Mouse (Mus musculus) hindbrain, embryonic 10.5 days (tissue): ENCODE data around the gene Mbtps1. TPM values are rescaled to one million over a fixed set of nuclear protein-coding genes. Genes with fewer than 3 reads are reported as not detected.

ENCODE experiments used
- DNase-seq: peaks from one replicate; pipeline ENCODE4 v3.0.0-alpha.2; 2017; ENCODE audit warnings: low spot score
- H3K27ac ChIP-seq: fragments of 300-500 bp; sonication (generic); 2 replicates; pipeline ENCODE4 v1.5.1; 2016; ENCODE audit warnings: mild to moderate bottlenecking, moderate library complexity
- H3K27me3 ChIP-seq: fragments of 300-500 bp; sonication (generic); 2 replicates; pipeline ENCODE4 v1.6.1; 2016; ENCODE audit warnings: mild to moderate bottlenecking; ENCODE audit not compliant: poor library complexity, insufficient read depth, severe bottlenecking
- H3K36me3 ChIP-seq: fragments of 300-500 bp; sonication (generic); 2 replicates; pipeline ENCODE4 v1.6.1; 2016; ENCODE audit warnings: mild to moderate bottlenecking, moderate library complexity
- H3K4me1 ChIP-seq: fragments of 300-500 bp; sonication (generic); replicated peaks from 2 replicates; pipeline ENCODE4 v1.6.1; 2016; ENCODE audit warnings: mild to moderate bottlenecking
- H3K4me3 ChIP-seq: fragments of 300-500 bp; sonication (generic); 2 replicates; pipeline ENCODE4 v1.5.1; 2016; ENCODE audit warnings: mild to moderate bottlenecking, moderate library complexity
- H3K9me3 ChIP-seq: fragments of 300-500 bp; sonication (generic); 2 replicates; pipeline ENCODE4 v1.6.1; 2016; ENCODE audit warnings: mild to moderate bottlenecking, moderate library complexity
- WGBS: fragments of 180-500 bp; shearing (Covaris S2); methylation state at CpG from one replicate; pipeline ENCODE4 v1.1.7; 2016; 5-methylcytosine and 5-hydroxymethylcytosine counted together
- polyA plus RNA-seq: library from polyadenylated mRNA; unstranded; fragments of >200 nt; fragmentation: Nextera tagmentation; extraction: Ambion mirVana; gene quantifications from 2 replicates; pipeline ENCODE4 v1.2.1, GENCODE M21; 2016

The Mbtps1 gene
- polyA plus RNA-seq, 1 experiment from 2014 or later, result 104 TPM

DNA sequence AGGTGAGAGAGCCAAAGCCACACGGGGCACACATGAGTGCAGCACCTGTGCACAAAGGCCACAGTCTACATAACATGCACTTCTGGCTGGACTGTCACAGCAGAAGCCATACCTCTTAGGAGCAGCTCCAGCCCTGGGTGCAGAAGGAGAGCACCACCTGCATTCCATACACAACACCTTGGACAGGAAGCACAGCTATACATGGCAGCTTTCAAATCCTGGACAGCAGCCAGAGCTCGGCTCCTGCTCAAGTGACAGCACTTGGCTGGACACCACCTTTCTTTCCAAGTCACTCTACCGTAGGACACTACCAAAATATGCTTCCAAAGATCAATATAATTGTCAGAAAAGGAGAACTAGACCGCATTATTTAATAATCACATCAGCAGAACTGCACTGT lies 45.1 kb downstream of the Mbtps1 start:
- H3K27me3 ChIP-seq, result no peaks in the 10 kb centered on the region
- DNase-seq, result no peak
- 95% methylated on average over 4 of the region's 4 CpGs for WGBS
- H3K4me3 ChIP-seq, result no peak overlapping the region
- no peak overlapping the region for H3K27ac ChIP-seq
- peaks cover 100% of the 10 kb centered on the region for H3K36me3 ChIP-seq
- no peaks in the 10 kb centered on the region for H3K9me3 ChIP-seq
- H3K4me1 ChIP-seq, result no peaks in the 10 kb centered on the region

DNA sequence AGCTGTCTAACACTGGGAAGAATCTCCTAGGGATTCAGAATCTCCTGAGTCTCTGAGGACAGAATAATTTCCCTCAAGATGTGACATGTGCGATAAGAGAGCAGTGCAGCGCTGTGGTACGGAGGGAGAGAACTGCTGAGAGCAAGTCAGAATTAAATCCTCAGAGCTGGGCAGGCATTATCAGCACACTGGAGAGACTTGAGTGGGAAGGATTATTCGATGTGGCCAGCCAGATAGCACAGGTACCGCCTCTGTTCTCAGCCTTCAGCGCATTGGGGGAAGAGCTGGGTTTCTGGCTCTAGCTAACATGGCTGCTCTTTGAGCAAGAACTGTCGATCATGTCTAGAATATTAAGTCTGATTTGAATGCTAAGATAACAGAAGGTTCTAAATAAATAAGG lies 46.8 kb downstream of the Mbtps1 start:
- H3K9me3 ChIP-seq, result no peaks in the 10 kb centered on the region
- no peak for DNase-seq
- WGBS, result 94% methylated on average over 7 of the region's 7 CpGs
- H3K4me1 ChIP-seq, result no peaks in the 10 kb centered on the region
- H3K4me3 ChIP-seq, result no peak overlapping the region
- peaks cover 97% of the 10 kb centered on the region for H3K36me3 ChIP-seq
- H3K27me3 ChIP-seq, result no peaks in the 10 kb centered on the region
- H3K27ac ChIP-seq, result no peak overlapping the region

DNA sequence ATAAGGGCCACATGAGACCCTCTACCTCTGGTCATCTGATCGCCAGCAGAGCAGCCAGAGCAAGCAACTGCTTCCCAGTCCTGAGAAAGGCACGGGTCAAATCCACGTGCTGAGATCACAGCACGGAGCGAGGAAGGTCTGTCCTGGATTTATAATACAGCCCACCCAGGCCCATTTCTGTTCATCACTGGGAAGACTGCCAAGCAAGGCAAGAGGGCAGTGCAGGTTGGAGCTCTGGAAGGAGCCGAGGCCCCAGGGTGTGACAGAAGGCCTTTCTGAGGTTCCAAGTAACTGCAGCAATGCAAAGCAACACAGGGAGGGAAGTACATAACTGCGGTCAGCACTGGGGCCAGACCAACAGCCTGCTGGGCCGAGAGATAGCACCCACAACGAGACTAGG lies 48.1 kb downstream of the Mbtps1 start:
- WGBS, result 95% methylated on average over 9 of the region's 9 CpGs
- DNase-seq, result no peak
- Histone ChIP-seq H3K4me1 (peaks cover 4% of the 10 kb centered on the region; the same call in 1 of the 2 replicates), H3K9me3 (no peaks in the 10 kb centered on the region), H3K4me3 (no peak overlapping the region), H3K27me3 (no peaks in the 10 kb centered on the region), H3K27ac (no peak overlapping the region), H3K36me3 (peaks cover 97% of the 10 kb centered on the region)

DNA sequence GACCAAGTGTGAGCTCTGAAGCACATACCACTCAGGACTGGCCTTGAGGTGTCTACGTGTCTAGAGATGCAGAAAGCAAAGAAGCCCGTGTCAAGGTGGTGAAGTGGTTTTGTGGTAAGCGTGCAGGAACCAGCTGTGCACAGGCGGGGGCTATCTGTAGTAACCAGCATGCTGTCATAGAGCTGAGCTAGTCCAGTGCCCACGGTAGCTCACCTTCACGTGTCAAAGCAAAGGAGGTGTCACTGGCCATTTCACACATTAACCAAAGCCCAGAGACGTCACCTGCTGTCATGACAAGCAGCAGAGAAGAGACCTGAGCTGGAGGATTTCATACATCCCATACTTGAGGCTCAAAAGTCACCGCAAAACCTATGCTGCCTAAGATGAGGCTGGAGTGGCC lies 52.4 kb downstream of the Mbtps1 start:
- 0 out of 2 replicates have a peak, but pooled peaks cover 2% of the 10 kb centered on the region for H3K27me3 ChIP-seq
- H3K4me3 ChIP-seq, result no peak overlapping the region
- no peak for DNase-seq
- 92% methylated on average over 8 of the region's 8 CpGs for WGBS
- H3K27ac ChIP-seq, result no peak overlapping the region
- peaks cover 57% of the 10 kb centered on the region for H3K36me3 ChIP-seq
- peaks cover 42% of the 10 kb centered on the region for H3K4me1 ChIP-seq
- H3K9me3 ChIP-seq, result no peaks in the 10 kb centered on the region

DNA sequence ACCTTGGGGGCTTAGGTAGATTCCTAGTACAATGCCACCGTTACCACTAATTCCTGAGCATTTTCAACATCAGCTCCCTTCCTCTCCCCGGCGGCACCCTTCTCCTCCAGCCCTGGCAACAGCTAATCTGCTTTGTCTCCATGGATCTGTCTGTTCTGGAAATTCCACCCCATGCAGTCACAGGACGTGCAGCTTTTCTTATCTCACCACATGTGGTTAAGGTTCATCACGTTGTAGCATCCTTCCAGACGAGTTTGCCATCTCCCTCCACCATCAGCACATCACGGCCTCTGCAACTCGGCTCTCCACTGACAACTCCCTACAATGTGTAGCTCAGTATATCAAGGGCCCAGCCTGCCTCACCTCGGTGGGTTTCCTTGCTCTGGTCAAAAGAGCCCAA lies 53.0 kb downstream of the Mbtps1 start:
- H3K36me3 ChIP-seq, result peaks cover 51% of the 10 kb centered on the region
- no peak overlapping the region for H3K4me3 ChIP-seq
- 0 out of 2 replicates have a peak, but pooled peaks cover 5% of the 10 kb centered on the region for H3K27me3 ChIP-seq
- WGBS, result 46% methylated on average over 9 of the region's 9 CpGs
- H3K9me3 ChIP-seq, result no peaks in the 10 kb centered on the region
- no peak for DNase-seq
- H3K4me1 ChIP-seq, result peaks cover 47% of the 10 kb centered on the region
- H3K27ac ChIP-seq, result no peak overlapping the region

DNA sequence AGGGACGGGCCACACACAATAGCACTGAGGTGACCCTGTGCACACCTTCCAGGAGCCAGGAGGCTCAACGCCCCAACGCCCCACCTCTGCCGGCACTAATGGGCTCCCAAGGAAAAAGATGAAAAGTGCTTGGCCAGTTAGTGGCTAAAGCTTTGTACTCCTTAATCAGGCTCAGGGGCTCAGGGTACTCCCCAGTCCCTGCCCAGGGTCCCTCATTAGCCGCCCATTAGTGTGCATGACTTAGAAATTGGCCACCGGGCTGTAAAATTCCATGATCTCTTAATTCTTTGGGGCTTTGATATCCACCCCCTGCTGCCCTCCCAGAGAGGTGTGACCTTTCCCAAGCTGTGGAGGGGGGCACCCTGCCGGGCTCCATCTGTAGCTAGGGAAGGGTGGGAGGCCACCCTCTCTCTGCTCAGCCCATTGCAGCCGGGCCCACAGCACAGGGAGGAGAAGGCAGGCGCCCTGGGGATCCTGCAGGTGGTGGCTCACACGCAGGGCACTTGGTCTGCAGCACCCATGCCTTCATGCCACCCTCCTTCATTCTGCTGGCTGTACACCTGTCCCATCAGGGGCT lies 55.3 kb downstream of the Mbtps1 start:
- peaks cover 50% of the 10 kb centered on the region for H3K4me1 ChIP-seq
- no peak overlapping the region for H3K27ac ChIP-seq
- H3K4me3 ChIP-seq, result no peak overlapping the region
- H3K9me3 ChIP-seq, result no peaks in the 10 kb centered on the region
- DNase-seq, result no peak
- 46% methylated on average over 10 of the region's 10 CpGs for WGBS
- H3K27me3 ChIP-seq, result 0 out of 2 replicates have a peak, but pooled peaks cover 5% of the 10 kb centered on the region
- peaks cover 28% of the 10 kb centered on the region for H3K36me3 ChIP-seq

DNA sequence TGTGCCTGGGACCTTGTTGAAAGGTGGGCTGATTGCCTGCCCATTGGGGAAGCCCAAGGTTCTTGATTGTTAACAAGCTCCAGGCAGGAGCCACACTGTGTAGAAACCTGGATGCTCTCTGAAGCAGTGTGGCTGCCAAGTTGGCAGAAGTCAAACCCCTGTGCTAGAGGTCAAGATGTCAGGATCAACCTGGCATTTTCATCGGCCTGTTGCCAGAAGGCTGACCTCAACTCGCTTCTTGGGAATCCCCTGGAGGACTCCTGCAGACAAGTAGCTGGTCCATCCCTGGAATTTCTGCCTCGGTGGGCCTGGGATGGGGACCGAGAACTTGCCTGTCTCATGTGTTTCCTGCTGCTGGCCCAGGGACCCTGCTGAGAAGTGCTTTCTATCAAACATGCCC lies 56.4 kb downstream of the Mbtps1 start:
- Histone ChIP-seq H3K4me1 (peaks cover 58% of the 10 kb centered on the region), H3K27me3 (0 out of 2 replicates have a peak, but pooled peaks cover 5% of the 10 kb centered on the region), H3K27ac (peak overlapping the region; percentile 40; the same call in 1 of the 2 replicates), H3K4me3 (no peak overlapping the region), H3K9me3 (no peaks in the 10 kb centered on the region), H3K36me3 (peaks cover 18% of the 10 kb centered on the region)
- DNase-seq, result no peak
- 55% methylated on average over 4 of the region's 4 CpGs for WGBS

DNA sequence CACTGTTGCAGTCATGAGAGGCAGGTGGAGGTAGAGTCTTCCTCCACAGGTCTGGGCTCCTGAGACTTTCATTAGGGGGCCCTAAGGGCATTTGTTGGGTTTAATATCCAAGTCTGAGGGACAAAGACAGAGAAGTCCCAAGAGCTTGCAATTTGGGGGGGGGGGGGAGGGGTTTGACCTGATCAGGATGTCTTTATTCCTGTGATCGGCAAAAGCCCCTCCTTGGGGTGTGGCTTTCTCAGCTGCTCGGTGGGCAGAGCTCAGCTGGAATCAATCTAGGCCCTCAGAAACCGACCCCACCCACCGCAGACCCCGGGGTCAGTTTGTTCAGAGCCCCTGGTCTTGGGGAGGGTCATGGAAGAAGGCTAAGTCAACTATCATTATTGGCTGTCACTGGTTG lies 56.9 kb downstream of the Mbtps1 start, which contains the start of gene Slc38a8:
TSS of gene Slc38a8 (minus strand) at position 101 of the 400 bp plus-strand sequence.
- no peaks in the 10 kb centered on the region for H3K9me3 ChIP-seq
- H3K4me1 ChIP-seq, result peaks cover 62% of the 10 kb centered on the region
- 58% methylated on average over 5 of the region's 5 CpGs for WGBS
- 0 out of 2 replicates have a peak, but pooled peaks cover 5% of the 10 kb centered on the region for H3K27me3 ChIP-seq
- H3K4me3 ChIP-seq, result no peak within 1 kb of the TSS
- H3K27ac ChIP-seq, result peak within 1 kb of the TSS; percentile 40
- DNase-seq, result no peak
- H3K36me3 ChIP-seq, result peaks cover 15% of the 10 kb centered on the region

DNA sequence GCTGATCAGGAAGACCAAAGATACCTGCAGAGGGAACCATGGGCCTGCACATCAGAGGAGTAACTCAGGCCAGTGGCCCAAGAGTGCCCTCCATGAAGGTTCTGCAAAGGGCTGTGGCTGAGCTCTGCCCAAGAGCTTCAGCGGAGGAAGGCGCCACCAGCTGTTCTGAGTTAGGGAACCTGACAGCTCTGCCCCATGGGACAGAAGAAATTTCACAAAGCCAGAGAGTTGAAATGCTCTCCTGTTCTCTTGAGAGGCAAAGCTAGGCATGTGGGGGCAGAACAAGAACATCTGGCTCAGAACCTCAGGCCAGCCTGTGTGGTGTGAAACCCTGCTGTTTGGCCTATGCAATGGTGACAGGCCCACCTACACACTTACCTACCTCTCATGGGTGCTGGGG lies 58.7 kb downstream of the Mbtps1 start:
- no peak overlapping the region for H3K27ac ChIP-seq

DNA sequence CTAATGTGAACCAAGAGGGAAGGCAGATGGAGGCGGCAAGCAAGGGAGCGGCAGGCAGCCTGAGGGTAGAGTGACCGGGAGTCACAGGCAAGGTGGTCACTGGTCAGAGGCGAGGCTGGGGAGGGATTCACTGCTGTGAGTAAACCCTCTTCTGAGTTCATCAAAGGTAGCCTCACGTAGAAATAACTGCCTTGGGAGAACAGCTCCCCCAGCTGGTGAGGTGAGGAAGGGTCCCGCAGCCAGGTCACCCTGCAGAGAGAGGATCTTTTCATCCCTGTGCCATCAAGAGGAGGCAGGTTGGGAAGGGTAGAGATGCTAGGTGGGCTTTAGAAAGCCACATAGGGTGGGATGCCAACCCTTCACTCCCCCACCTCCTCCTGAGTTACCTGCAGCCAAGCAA lies 61.7 kb downstream of the Mbtps1 start:
- H3K36me3 ChIP-seq, result no peaks in the 10 kb centered on the region
- 25% methylated on average over 6 of the region's 6 CpGs for WGBS
- peaks cover 45% of the 10 kb centered on the region for H3K4me1 ChIP-seq
- DNase-seq, result peak; percentile 36
- peak overlapping the region; percentile 35; the same call in 1 of the 2 replicates for H3K27ac ChIP-seq
- H3K27me3 ChIP-seq, result peaks cover 21% of the 10 kb centered on the region
- no peak overlapping the region for H3K4me3 ChIP-seq
- H3K9me3 ChIP-seq, result no peaks in the 10 kb centered on the region

More for the DNA sequence above, 58.7 kb downstream of the Mbtps1 start:
- DNase-seq, result no peak
- H3K4me3 ChIP-seq, result no peak overlapping the region
- no peaks in the 10 kb centered on the region for H3K9me3 ChIP-seq
- peaks cover 54% of the 10 kb centered on the region for H3K4me1 ChIP-seq
- H3K27me3 ChIP-seq, result peaks cover 10% of the 10 kb centered on the region; the same call in 1 of the 2 replicates
- H3K36me3 ChIP-seq, result no peaks in the 10 kb centered on the region
- WGBS, result 78% methylated on average over 2 of the region's 2 CpGs

DNA sequence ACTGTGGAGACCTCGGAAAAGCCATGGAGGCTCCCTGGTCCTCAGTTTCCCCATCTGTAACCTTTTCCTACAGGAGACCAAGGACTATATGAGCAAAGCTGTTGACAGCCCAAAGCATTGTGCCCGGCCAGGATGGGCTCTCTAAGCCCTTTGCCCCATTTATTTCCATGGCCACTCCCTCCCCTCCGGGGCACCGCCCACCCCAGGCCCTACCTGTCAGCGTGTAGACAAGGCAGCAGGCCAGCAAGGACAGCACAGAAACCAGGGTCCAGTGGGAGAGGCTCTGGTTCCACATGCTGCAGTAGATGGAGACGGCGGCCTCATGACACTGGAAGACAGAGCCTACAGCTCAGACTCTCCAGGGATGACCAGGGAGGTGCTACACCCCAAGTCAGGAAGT lies 71.4 kb downstream of the Mbtps1 start:
- Histone ChIP-seq H3K4me3 (no peak overlapping the region), H3K4me1 (peaks cover 19% of the 10 kb centered on the region), H3K27ac (no peak overlapping the region), H3K36me3 (no peaks in the 10 kb centered on the region), H3K9me3 (no peaks in the 10 kb centered on the region), H3K27me3 (peaks cover 19% of the 10 kb centered on the region)
- DNase-seq, result no peak
- 75% methylated on average over 7 of the region's 7 CpGs for WGBS

DNA sequence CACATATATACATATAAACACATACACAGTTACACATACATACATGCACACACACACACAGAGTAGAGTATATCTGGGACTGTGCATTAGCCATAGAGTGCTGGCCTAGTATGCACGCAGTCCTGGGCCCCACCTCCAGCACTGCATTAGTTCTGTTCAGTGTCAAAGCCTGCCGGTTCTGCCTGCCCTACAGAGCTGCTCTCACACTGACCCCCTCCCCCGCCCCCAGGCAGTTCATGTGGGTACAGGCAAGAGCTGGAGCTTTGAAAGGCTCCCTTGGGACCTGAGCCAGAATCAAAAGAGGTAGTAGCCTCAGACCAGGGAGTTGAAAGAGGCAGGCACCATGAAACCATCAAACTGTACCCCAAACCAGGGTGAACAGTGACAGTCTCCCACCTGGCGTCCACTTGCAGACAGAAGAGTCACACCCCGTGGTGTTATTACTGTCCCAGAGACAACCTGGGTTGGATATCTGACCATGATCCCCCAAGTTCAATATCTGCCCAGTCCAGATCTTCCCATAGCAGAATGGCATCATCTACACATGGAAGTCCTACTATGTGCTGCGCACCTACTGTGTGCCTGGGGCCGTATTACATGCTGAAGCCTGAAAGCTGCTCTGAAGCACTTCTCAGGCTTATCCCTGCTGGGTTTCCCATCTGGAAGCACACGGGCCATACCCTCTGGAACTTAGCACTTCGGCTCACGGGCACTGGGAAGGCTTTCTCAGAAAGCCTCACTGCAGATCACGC lies 74.2 kb downstream of the Mbtps1 start:
- DNase-seq, result no peak
- H3K27me3 ChIP-seq, result peaks cover 4% of the 10 kb centered on the region; the same call in 1 of the 2 replicates
- WGBS, result 86% methylated on average over 11 of the region's 11 CpGs
- no peaks in the 10 kb centered on the region for H3K9me3 ChIP-seq
- no peak overlapping the region for H3K27ac ChIP-seq
- no peaks in the 10 kb centered on the region for H3K36me3 ChIP-seq
- H3K4me1 ChIP-seq, result no peaks in the 10 kb centered on the region
- H3K4me3 ChIP-seq, result no peak overlapping the region

DNA sequence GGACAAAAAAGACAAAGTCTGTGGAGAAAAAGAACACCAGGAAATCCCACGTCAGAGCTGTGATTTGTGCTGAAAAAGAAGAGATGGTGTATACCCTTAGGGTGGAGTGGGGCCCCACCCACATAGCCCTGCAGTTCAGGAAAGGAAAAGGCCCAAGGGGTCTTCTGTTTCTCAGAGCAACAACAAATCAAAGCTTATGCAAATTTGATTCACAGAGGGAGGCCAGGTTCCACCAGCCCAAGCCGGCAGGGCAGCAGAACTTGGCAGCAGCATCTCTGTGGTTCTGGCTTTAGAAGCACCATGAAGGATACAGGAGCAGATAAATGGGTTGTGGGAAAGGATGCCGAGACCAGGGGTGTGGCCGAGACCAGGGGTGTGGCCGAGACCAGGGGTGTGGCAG lies 79.9 kb downstream of the Mbtps1 start:
- no peaks in the 10 kb centered on the region for H3K27me3 ChIP-seq
- H3K36me3 ChIP-seq, result no peaks in the 10 kb centered on the region
- peaks cover 8% of the 10 kb centered on the region; the same call in 1 of the 2 replicates for H3K4me1 ChIP-seq
- 25% methylated on average over 5 of the region's 5 CpGs for WGBS
- no peak overlapping the region for H3K4me3 ChIP-seq
- H3K9me3 ChIP-seq, result no peaks in the 10 kb centered on the region
- DNase-seq, result no peak
- H3K27ac ChIP-seq, result no peak overlapping the region
